Mouse (Mus musculus): ENCODE results near the gene Dupd1. TPM values are rescaled to one million over a fixed set of nuclear protein-coding genes. Genes with fewer than 3 reads are reported as not detected.
"Not testable (repeated sequence)": the region's sequence is repeated elsewhere in the genome, so short reads cannot be mapped to it uniquely, and the experiment has no call there.

Gene Dupd1
- total RNA-seq, 4 experiments from 2014 or later, result 0.74 to 1.3 (median 1.3) TPM; not detected in 1

- DNase-seq, result no peak
These were observed 39.9 kb downstream of the Dupd1 start for GRCm38 (mm10) chr14:21674471-21674870.

GRCm38 (mm10) chr14:21673100-21673499, 41.3 kb downstream of the Dupd1 start:
- no peak for DNase-seq

- not testable (repeated sequence) for DNase-seq
These were observed 43.9 kb downstream of the Dupd1 start for GRCm38 (mm10) chr14:21670422-21671006.

- no peak for DNase-seq
These were observed 44.5 kb downstream of the Dupd1 start for GRCm38 (mm10) chr14:21669633-21670421.

- no peak for DNase-seq
These were observed 45.2 kb downstream of the Dupd1 start for GRCm38 (mm10) chr14:21669218-21669617.

GRCm38 (mm10) chr14:21662465-21663142, 51.8 kb downstream of the Dupd1 start:
- no peak for DNase-seq

GRCm38 (mm10) chr14:21659652-21660051, 54.7 kb downstream of the Dupd1 start:
- DNase-seq, result no peak

- DNase-seq, result no peak
These were observed 55.2 kb downstream of the Dupd1 start for GRCm38 (mm10) chr14:21659155-21659554.

GRCm38 (mm10) chr14:21653813-21654212, 60.6 kb downstream of the Dupd1 start:
- no peak for DNase-seq

GRCm38 (mm10) chr14:21640806-21641435, 73.5 kb downstream of the Dupd1 start:
- no peak for DNase-seq

GRCm38 (mm10) chr14:21636548-21636947, 77.8 kb downstream of the Dupd1 start:
- DNase-seq, result no peak

- DNase-seq, result no peak
These were observed 82.6 kb downstream of the Dupd1 start for GRCm38 (mm10) chr14:21631665-21632200.

Other genes starting within 250 kb of the Dupd1 start
- gene Kat6b, start 233.1 kb downstream of the Dupd1 start, total RNA-seq (2022), result 10 to 100 TPM; 45.4 to 64.1 (median 52.1) TPM
- gene Samd8, start 36.0 kb upstream of the Dupd1 start, total RNA-seq (2022), result 10 to 100 TPM; 51.8 to 77.2 (median 64.6) TPM
- under 1 TPM; 0.44 to 0.86 (median 0.56) TPM for gene Dusp13, start 36.6 kb upstream of the Dupd1 start, total RNA-seq (2022)
- gene Vdac2, start 110.7 kb upstream of the Dupd1 start, total RNA-seq (2022), result 100 to 1,000 TPM; 190 to 233 (median 209) TPM
- 10 to 100 TPM; 75.0 to 92.2 (median 80.6) TPM for gene Comtd1, start 134.4 kb upstream of the Dupd1 start, total RNA-seq (2022)

All from adrenal gland, adult 8-10 months (tissue).